ENCODE assay signal across 8 mouse cellular contexts in the genomic region with DNA sequence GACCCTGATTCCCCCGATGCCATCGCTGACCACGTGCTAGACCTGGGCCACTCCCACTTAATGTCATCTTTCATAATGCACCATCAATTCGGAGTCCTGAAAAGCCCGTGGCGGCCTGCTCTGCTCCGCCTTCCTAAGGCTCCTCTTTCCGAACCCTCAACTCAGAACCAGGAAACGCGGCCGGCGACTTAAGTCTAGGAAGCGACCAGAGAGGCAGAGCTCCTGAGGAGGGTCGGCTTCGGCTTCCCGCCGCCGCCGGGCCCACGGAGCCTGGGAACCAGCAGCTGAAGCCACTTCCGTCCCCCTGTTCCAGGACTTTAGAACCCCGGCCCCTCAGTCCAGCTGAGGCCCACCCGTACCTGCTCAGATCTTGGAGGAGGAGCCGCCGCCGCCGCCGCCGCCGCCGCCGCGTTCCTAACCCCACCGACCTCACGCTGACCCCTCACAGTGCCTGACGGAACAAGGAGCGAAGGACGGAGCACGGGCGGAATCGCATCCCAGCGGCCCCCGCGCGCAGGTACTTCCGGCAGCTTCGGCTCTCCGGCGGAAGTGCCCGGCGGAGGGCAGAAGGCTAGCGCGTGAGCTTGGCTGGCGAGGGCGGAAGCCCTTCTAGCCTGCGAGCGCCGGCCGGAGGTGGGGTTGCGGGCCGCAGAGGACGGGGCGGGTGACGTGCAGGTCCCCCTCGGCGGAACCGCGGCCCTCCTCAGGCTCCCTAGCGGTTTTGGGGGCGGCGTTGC. TPM values are rescaled to one million over a fixed set of nuclear protein-coding genes. Genes with fewer than 3 reads are reported as not detected.
DNase-seq lines count a peak whose midpoint lies in the region; ATAC-seq lines count a peak whose summit lies in the region.

A gene (plus strand): TSS at position 69 of the 737 bp plus-strand sequence.
A gene (minus strand): TSS at position 545 of the 737 bp plus-strand sequence.

- H3K4me2 ChIP-seq in intestine, embryonic 14.5 days (ENCODE audit: low read length): peak within 1 kb of the TSS; percentile 76

- ATAC-seq in intestine, embryonic 14.5 days (replicated peaks; ENCODE audit: low FRiP score, low TSS enrichment, low read depth): peak; percentile 89

- H3K36me3 ChIP-seq in intestine, embryonic 14.5 days (ENCODE audit: control insufficient read depth, insufficient read depth, low read length): peaks cover 39% of the 10 kb centered on the region

- peak within 1 kb of the TSS; percentile 71 for H3K9ac ChIP-seq in intestine, embryonic 14.5 days (ENCODE audit: low read length)

- peak; percentile 92 to 96 for DNase-seq in adrenal gland, adult (ENCODE audit: inconsistent age in 2 of 2, low spot score in 1 of 2)
- DNase-seq in embryo, embryonic 10.5 days (ENCODE audit: low spot score): peak; percentile 93
- peak; percentile 88 for DNase-seq in gastrocnemius, postnatal 25 days
- DNase-seq in intestine, embryonic 14.5 days (ENCODE audit: low spot score): peak; percentile 90
- DNase-seq in left cerebral cortex, postnatal 14 days (ENCODE audit: low spot score in 2 of 2): peak; percentile 77 to 89
- peak; percentile 89 for DNase-seq in mesoderm, embryonic 11.5 days (ENCODE audit: low read depth, low spot score)
- DNase-seq in right cerebral cortex, postnatal 36 days (ENCODE audit: low spot score in 2 of 2): peak; percentile 86 to 89
- DNase-seq in yolk sac, embryonic 10.5 days (ENCODE audit: low spot score): peak; percentile 91

- H3K27me3 ChIP-seq in intestine, embryonic 14.5 days (replicated peaks; ENCODE audit: control insufficient read depth, insufficient read depth, low read length): no peaks in the 10 kb centered on the region

- no peaks in the 10 kb centered on the region for H3K9me3 ChIP-seq in intestine, embryonic 14.5 days (ENCODE audit: control insufficient read depth, low read length)

- peaks cover 29% of the 10 kb centered on the region for H3K4me1 ChIP-seq in intestine, embryonic 14.5 days (replicated peaks; ENCODE audit: control insufficient read depth, insufficient read depth, low read length)

- peak within 1 kb of the TSS; percentile 72 for H3K27ac ChIP-seq in intestine, embryonic 14.5 days (ENCODE audit: low read depth)

- intact Hi-C loops in left cerebral cortex, postnatal 14 days (cut with DNase I): loop anchor here (5.0 kb wide), 1 partner anchor 43 kb away; no protein-coding TSS in a partner anchor

- WGBS in intestine, embryonic 14.5 days: under 1% methylated on average over 71 of the region's 71 CpGs

- peak within 1 kb of the TSS; percentile 84 for H3K4me3 ChIP-seq in intestine, embryonic 14.5 days (ENCODE audit: low read depth, low read length)

RNA-seq across cellular contexts. Expression of the first gene that starts in this region (rescaled TPM):
- 10 to 100 TPM; 12.8 to 13.1 TPM for total RNA-seq in gastrocnemius, postnatal 25 days (2021)
- polyA plus RNA-seq in intestine, embryonic 14.5 days (2014; fragmentation: Nextera tagmentation; extraction: Ambion mirVana): 34.4 and 38.2 TPM in 2 replicates
- total RNA-seq in left cerebral cortex, postnatal 14 days (2021): 10 to 100 TPM; 62.1 to 63.3 TPM

RNA-seq across cellular contexts. Expression of the second gene that starts in this region (rescaled TPM):
- total RNA-seq in gastrocnemius, postnatal 25 days (2021): 10 to 100 TPM; 25.0 to 29.3 TPM
- polyA plus RNA-seq in intestine, embryonic 14.5 days (2014; fragmentation: Nextera tagmentation; extraction: Ambion mirVana): 50.3 and 52.6 TPM in 2 replicates
- total RNA-seq in left cerebral cortex, postnatal 14 days (2021): 10 to 100 TPM; 36.4 to 42.5 TPM

Comparison
In these comparisons a context has a peak if more than half of its experiments do, and no peak if none do; other contexts are left out.
1. Peak in every context shown above with its lines: DNase-seq, ATAC-seq, H3K4me3 ChIP-seq and H3K27ac ChIP-seq.
2. RNA of the first gene that starts in this region (total RNA-seq): 62.1 to 63.3 TPM in left cerebral cortex, postnatal 14 days; 12.8 to 13.1 TPM in gastrocnemius, postnatal 25 days; every median in the first group is over 4 times any median in the second.